Mouse (Mus musculus): Measurements from ENCODE around the gene Hdgf. TPM values are rescaled to one million over a fixed set of nuclear protein-coding genes. Genes with fewer than 3 reads are reported as not detected.
"Not testable (repeated sequence)": the region's sequence is repeated elsewhere in the genome, so short reads cannot be mapped to it uniquely, and the experiment has no call there.

Gene Hdgf
- 100 to 1,000 TPM; 243 to 264 (median 254) TPM for total RNA-seq (2022)

- DNase-seq (ENCODE audit: low spot score in 2 of 2): peak; percentile 91 to 96
Measured at GRCm38 (mm10) chr3:87905880-87906485, at the start of gene Hdgf. TSS of gene Hdgf (plus strand) at chr3:87906321.

- DNase-seq (ENCODE audit: low spot score in 2 of 2): no peak
Measured at GRCm38 (mm10) chr3:87857666-87858065, 48.5 kb upstream of the Hdgf start.

GRCm38 (mm10) chr3:87859813-87860212, 46.3 kb upstream of the Hdgf start:
- peak; percentile 16 to 38 for DNase-seq (ENCODE audit: low spot score in 2 of 2)

- DNase-seq (ENCODE audit: low spot score in 2 of 2): not testable (repeated sequence)
Measured at GRCm38 (mm10) chr3:87864111-87864510, 42.0 kb upstream of the Hdgf start.

GRCm38 (mm10) chr3:87877730-87878129, 28.4 kb upstream of the Hdgf start:
- DNase-seq (ENCODE audit: low spot score in 2 of 2): no peak

- no peak for DNase-seq (ENCODE audit: low spot score in 2 of 2)
Measured at GRCm38 (mm10) chr3:87884291-87884690, 21.8 kb upstream of the Hdgf start.

GRCm38 (mm10) chr3:87884708-87885251, 21.3 kb upstream of the Hdgf start:
- DNase-seq (ENCODE audit: low spot score in 2 of 2): peak in 1 of 2 experiments; percentile 31

GRCm38 (mm10) chr3:87885281-87886003, 20.7 kb upstream of the Hdgf start, which contains the start of gene Prcc:
TSS of gene Prcc (minus strand) at chr3:87885608.
- peak; percentile 90 to 91 for DNase-seq (ENCODE audit: low spot score in 2 of 2)

GRCm38 (mm10) chr3:87886004-87886365, 20.1 kb upstream of the Hdgf start:
- peak; percentile 39 to 44 for DNase-seq (ENCODE audit: low spot score in 2 of 2)

GRCm38 (mm10) chr3:87886416-87886815, 19.7 kb upstream of the Hdgf start:
- no peak for DNase-seq (ENCODE audit: low spot score in 2 of 2)

- not testable (repeated sequence) for DNase-seq (ENCODE audit: low spot score in 2 of 2)
Measured at GRCm38 (mm10) chr3:87887400-87887799, 18.7 kb upstream of the Hdgf start.

GRCm38 (mm10) chr3:87891481-87891880, 14.6 kb upstream of the Hdgf start:
- DNase-seq (ENCODE audit: low spot score in 2 of 2): no peak

GRCm38 (mm10) chr3:87893367-87893905, 12.7 kb upstream of the Hdgf start:
- DNase-seq (ENCODE audit: low spot score in 2 of 2): no peak

- DNase-seq (ENCODE audit: low spot score in 2 of 2): no peak
Measured at GRCm38 (mm10) chr3:87899266-87899665, 6.9 kb upstream of the Hdgf start.

- DNase-seq (ENCODE audit: low spot score in 2 of 2): no peak
Measured at GRCm38 (mm10) chr3:87899776-87900175, 6.3 kb upstream of the Hdgf start.

GRCm38 (mm10) chr3:87901036-87901624, 5.0 kb upstream of the Hdgf start:
- DNase-seq (ENCODE audit: low spot score in 2 of 2): no peak

- DNase-seq (ENCODE audit: low spot score in 2 of 2): not testable (repeated sequence)
Measured at GRCm38 (mm10) chr3:87901959-87902358, 4.2 kb upstream of the Hdgf start.

GRCm38 (mm10) chr3:87903821-87904220, 2.3 kb upstream of the Hdgf start:
- DNase-seq (ENCODE audit: low spot score in 2 of 2): no peak

- peak; percentile 57 to 85 for DNase-seq (ENCODE audit: low spot score in 2 of 2)
Measured at GRCm38 (mm10) chr3:87906601-87906980, 470 bp downstream of the Hdgf start.

GRCm38 (mm10) chr3:87906981-87907857, 1.1 kb downstream of the Hdgf start:
- peak in 1 of 2 experiments; percentile 35 for DNase-seq (ENCODE audit: low spot score in 2 of 2)

GRCm38 (mm10) chr3:87907906-87908305, 1.8 kb downstream of the Hdgf start:
- DNase-seq (ENCODE audit: low spot score in 2 of 2): no peak

All from gastrocnemius, adult 8-10 months (tissue).